Mouse (Mus musculus) lung, postnatal 0 days (tissue): ENCODE results near the gene Man1b1. TPM values are rescaled to one million over a fixed set of nuclear protein-coding genes. Genes with fewer than 3 reads are reported as not detected.

Experiments
- ATAC-seq: fragments of 200-750 bp; cut with Nextera tagmentation; 2 replicates; pipeline ENCODE4 v1.8.0; 2017; ENCODE audit warnings: moderate library complexity
- DNase-seq: peaks from one replicate; pipeline ENCODE4 v3.0.0-alpha.2; 2016; ENCODE audit warnings: low spot score
- H3K27ac ChIP-seq: fragments of 300-500 bp; sonication (generic); 2 replicates; pipeline ENCODE4 v1.5.1; 2014; ENCODE audit warnings: antibody characterized with exemption, mild to moderate bottlenecking, low read length, mixed read lengths
- H3K27me3 ChIP-seq: fragments of 300-500 bp; sonication (generic); replicated peaks from 2 replicates; pipeline ENCODE4 v1.6.1; 2014; ENCODE audit warnings: low read length, mixed read lengths; ENCODE audit not compliant: insufficient read depth
- H3K36me3 ChIP-seq: fragments of 300-500 bp; sonication (generic); 2 replicates; pipeline ENCODE4 v1.6.1; 2014; ENCODE audit warnings: low read length, mixed read lengths; ENCODE audit not compliant: insufficient read depth
- H3K4me1 ChIP-seq: fragments of 300-500 bp; sonication (generic); 2 replicates; pipeline ENCODE4 v1.6.1; 2014; ENCODE audit warnings: antibody characterized with exemption, low read depth, low read length, mixed read lengths; ENCODE audit not compliant: insufficient read depth
- H3K4me2 ChIP-seq: fragments of 300-500 bp; sonication (generic); replicated peaks from 2 replicates; pipeline ENCODE4 v1.6.1; 2014; ENCODE audit warnings: low read depth, mild to moderate bottlenecking, low read length, moderate library complexity, mixed read lengths
- H3K4me3 ChIP-seq: fragments of 300-500 bp; sonication (generic); 2 replicates; pipeline ENCODE4 v1.5.1; 2014; ENCODE audit warnings: low read depth, low read length
- H3K9ac ChIP-seq: fragments of 300-500 bp; sonication (generic); replicated peaks from 2 replicates; pipeline ENCODE4 v1.6.1; 2014; ENCODE audit warnings: low read depth, mild to moderate bottlenecking
- H3K9me3 ChIP-seq: fragments of 300-500 bp; sonication (generic); 2 replicates; pipeline ENCODE4 v1.6.1; 2016; ENCODE audit warnings: low read length, mixed read lengths
- CTCF ChIP-seq: IDR thresholded peaks from 2 replicates; pipeline ENCODE4 v1.5.1; 2016; ENCODE audit warnings: antibody characterized with exemption, mild to moderate bottlenecking
- EP300 ChIP-seq: IDR thresholded peaks from 2 replicates; pipeline ENCODE4 v1.6.1; 2016; ENCODE audit warnings: antibody characterized with exemption, mild to moderate bottlenecking, control low read depth
- WGBS: fragments of 180-500 bp; shearing (Covaris S2); extraction: QIAGEN DNeasy Blood & Tissue Kit; methylation state at CpG from one replicate; pipeline ENCODE4 v1.1.7; 2014; 5-methylcytosine and 5-hydroxymethylcytosine counted together
- polyA plus RNA-seq: library from polyadenylated mRNA; unstranded; fragments of >200 nt; fragmentation: Nextera tagmentation; extraction: Ambion mirVana; gene quantifications from 2 replicates; pipeline ENCODE4 v1.2.1, GENCODE M21; 2015

The Man1b1 gene
- polyA plus RNA-seq, 1 experiment from 2014 or later: 36.8 TPM

- DNase-seq (peak; percentile 78), ATAC-seq (peak; percentile 55)
- no peaks in the 10 kb centered on the region for H3K9me3 ChIP-seq
- peak overlapping the region; percentile 62 for H3K4me2 ChIP-seq
- no peak overlapping the region; the same call in 1 of the 2 replicates for H3K4me3 ChIP-seq
- H3K27ac ChIP-seq: no peak overlapping the region
- 0% methylated on average over 1 of the region's 1 CpGs for WGBS
- peaks cover 10% of the 10 kb centered on the region for H3K4me1 ChIP-seq
- TF ChIP-seq EP300 (no peak), CTCF (peak; percentile 93)
- H3K27me3 ChIP-seq: peaks cover 40% of the 10 kb centered on the region
- H3K9ac ChIP-seq: no peak overlapping the region
- no peaks in the 10 kb centered on the region for H3K36me3 ChIP-seq
Measured at GRCm38 (mm10) chr2:25292856-25293255, 39.3 kb upstream of the Man1b1 start.

- H3K9ac ChIP-seq: no peak overlapping the region
- peaks cover 39% of the 10 kb centered on the region for H3K27me3 ChIP-seq
- no peak overlapping the region for H3K4me3 ChIP-seq
- DNase-seq: no peak
- TF ChIP-seq CTCF: no peak
- no peak for TF ChIP-seq EP300
- H3K27ac ChIP-seq: no peak overlapping the region
- no peak overlapping the region for H3K4me2 ChIP-seq
- no peak for ATAC-seq
- WGBS: 67% methylated on average over 9 of the region's 9 CpGs
- H3K4me1 ChIP-seq: peaks cover 10% of the 10 kb centered on the region
- H3K9me3 ChIP-seq: no peaks in the 10 kb centered on the region
- H3K36me3 ChIP-seq: no peaks in the 10 kb centered on the region
Measured at GRCm38 (mm10) chr2:25293706-25294105, 38.4 kb upstream of the Man1b1 start.

- Histone ChIP-seq H3K4me1 (peaks cover 5% of the 10 kb centered on the region), H3K4me2 (no peak overlapping the region), H3K4me3 (no peak overlapping the region), H3K9me3 (no peaks in the 10 kb centered on the region), H3K36me3 (no peaks in the 10 kb centered on the region), H3K27me3 (peaks cover 6% of the 10 kb centered on the region; the same call in 1 of the 2 replicates), H3K9ac (no peak overlapping the region), H3K27ac (no peak overlapping the region)
- TF ChIP-seq EP300 (no peak), CTCF (no peak)
- DNase-seq (no peak), ATAC-seq (no peak)
- WGBS: 78% methylated on average over 8 of the region's 8 CpGs
Measured at GRCm38 (mm10) chr2:25297093-25297492, 35.0 kb upstream of the Man1b1 start.

- 72% methylated on average over 10 of the region's 10 CpGs for WGBS
- H3K4me1 ChIP-seq: no peaks in the 10 kb centered on the region
- no peak overlapping the region for H3K4me2 ChIP-seq
- no peaks in the 10 kb centered on the region for H3K36me3 ChIP-seq
- no peak overlapping the region for H3K27ac ChIP-seq
- TF ChIP-seq EP300: no peak
- TF ChIP-seq CTCF: no peak
- H3K4me3 ChIP-seq: no peak overlapping the region
- H3K9ac ChIP-seq: no peak overlapping the region
- DNase-seq (no peak), ATAC-seq (no peak)
- H3K9me3 ChIP-seq: no peaks in the 10 kb centered on the region
- H3K27me3 ChIP-seq: no peaks in the 10 kb centered on the region
Measured at GRCm38 (mm10) chr2:25298046-25298445, 34.1 kb upstream of the Man1b1 start.

DNA sequence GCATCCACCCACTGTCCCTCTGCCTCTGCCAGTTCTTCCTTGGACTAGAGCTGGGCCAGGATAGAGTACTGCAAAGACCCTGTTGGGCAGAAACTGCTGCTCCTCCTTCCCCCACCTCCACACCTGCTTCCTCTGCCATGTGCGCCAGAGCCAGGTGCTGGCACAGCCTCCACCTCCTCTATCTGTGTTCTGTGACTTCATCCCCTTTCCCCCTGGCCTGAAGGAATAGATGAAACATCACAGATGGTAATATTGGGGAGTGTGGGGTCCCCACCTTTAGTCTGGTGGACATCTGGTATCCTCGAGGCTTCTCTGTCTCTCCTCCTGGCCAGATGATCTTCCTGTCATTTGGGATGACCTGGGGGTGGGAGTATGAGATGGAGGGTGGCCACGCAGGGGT lies 28.7 kb upstream of the Man1b1 start:
- Histone ChIP-seq H3K36me3 (no peaks in the 10 kb centered on the region), H3K4me2 (no peak overlapping the region), H3K9me3 (no peaks in the 10 kb centered on the region), H3K4me1 (no peaks in the 10 kb centered on the region), H3K9ac (no peak overlapping the region), H3K4me3 (no peak overlapping the region), H3K27me3 (peaks cover 9% of the 10 kb centered on the region; the same call in 1 of the 2 replicates), H3K27ac (no peak overlapping the region)
- 79% methylated on average over 3 of the region's 3 CpGs for WGBS
- no peak for DNase-seq
- TF ChIP-seq EP300: no peak
- TF ChIP-seq CTCF: no peak
- ATAC-seq: no peak

- no peak overlapping the region for H3K27ac ChIP-seq
- no peaks in the 10 kb centered on the region for H3K36me3 ChIP-seq
- WGBS: 65% methylated on average over 7 of the region's 7 CpGs
- H3K4me2 ChIP-seq: no peak overlapping the region
- TF ChIP-seq CTCF (no peak), EP300 (no peak)
- ATAC-seq: no peak
- H3K9ac ChIP-seq: no peak overlapping the region
- H3K4me1 ChIP-seq: no peaks in the 10 kb centered on the region
- peaks cover 9% of the 10 kb centered on the region; the same call in 1 of the 2 replicates for H3K27me3 ChIP-seq
- no peak overlapping the region for H3K4me3 ChIP-seq
- DNase-seq: no peak
- H3K9me3 ChIP-seq: no peaks in the 10 kb centered on the region
Measured at GRCm38 (mm10) chr2:25303931-25304656, 28.0 kb upstream of the Man1b1 start.
